Mouse (Mus musculus) cerebellum, adult 8-10 months (tissue): ENCODE results near the gene Il4i1.

Experiments
- DNase-seq: peaks from one replicate; pipeline ENCODE4 v3.0.0; 2022

The Il4i1 gene

DNA sequence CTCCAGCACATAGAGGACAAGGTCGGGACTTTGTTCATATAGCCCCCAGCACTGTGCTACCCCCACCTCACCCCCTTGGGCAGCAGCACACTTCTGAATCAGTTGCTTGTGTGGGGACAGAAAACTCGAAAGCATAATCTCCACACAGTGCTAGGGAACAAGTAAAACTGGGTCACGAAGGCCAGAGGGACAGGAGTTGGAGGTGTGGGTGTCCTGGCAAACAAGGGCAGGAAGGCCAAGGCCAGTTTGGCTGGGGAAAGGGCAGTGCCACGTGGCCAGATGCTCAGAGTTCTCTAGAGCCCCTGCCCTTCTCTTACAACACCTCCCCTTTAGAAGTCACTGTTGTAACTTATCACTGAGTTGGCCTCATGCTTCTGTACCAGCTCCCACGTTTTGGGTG is 3.7 kb downstream of the Il4i1 start:
- DNase-seq: peak; percentile 17

GRCm38 (mm10) chr7:44820525-44820924 is 4.3 kb downstream of the Il4i1 start:
- no peak for DNase-seq

GRCm38 (mm10) chr7:44821666-44822448 is 5.7 kb downstream of the Il4i1 start:
- DNase-seq: peak; percentile 2

DNA sequence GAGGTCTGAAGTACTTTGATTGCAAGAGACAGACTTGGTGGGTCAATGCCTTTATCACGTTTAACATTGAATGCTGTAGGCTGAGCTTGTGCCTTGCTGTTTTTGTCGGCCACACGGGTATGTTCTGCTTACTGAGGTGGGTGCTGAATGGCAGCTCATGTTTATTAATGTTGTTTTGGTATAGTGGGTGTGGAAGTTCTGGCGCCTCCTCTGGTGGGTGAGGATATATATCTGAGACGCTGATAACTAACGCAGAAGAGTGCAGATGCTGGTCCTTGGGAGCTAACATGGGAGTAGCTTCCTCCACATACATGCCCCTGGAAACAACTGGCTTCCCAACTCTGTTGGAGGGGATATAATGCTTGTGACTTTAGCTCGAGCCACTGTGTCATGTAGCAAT is 7.2 kb downstream of the Il4i1 start:
- peak; percentile 5 for DNase-seq

GRCm38 (mm10) chr7:44824872-44825271 is 8.7 kb downstream of the Il4i1 start:
- DNase-seq: peak; percentile 82

DNA sequence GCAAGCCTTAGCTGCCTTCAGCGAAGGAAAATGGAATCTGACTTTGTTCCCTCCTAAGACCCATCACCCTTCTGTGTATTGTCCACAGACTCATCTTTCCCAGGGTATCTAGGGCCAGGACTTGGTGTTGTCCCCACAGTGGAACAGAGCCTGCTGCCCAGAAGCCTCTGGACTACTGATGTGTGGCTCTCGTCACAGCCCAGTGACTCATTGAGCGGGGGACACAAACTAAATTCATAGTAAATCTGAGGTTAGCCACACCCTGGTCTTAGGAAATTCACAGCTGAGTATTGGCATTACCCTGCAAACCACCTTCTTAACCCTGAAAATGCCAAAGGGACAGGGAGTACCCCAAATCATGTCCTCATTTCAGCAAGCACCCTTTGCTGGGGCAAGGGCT is 10.6 kb downstream of the Il4i1 start:
- no peak for DNase-seq

DNA sequence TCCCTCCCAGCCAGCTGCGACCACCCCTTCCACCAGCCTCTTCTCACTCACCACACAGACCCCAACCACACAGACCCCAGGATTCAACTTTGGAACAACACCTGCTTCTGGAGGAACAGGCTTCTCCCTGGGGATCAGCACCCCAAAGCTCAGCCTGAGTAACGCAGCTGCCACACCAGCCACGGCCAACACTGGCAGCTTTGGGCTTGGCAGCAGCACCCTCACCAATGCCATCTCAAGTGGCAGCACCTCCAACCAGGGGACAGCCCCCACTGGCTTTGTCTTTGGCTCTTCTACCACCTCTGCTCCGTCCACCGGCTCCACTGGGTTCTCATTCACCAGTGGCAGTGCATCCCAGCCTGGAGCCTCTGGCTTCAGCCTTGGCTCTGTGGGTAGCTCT is 12.5 kb downstream of the Il4i1 start:
- no peak for DNase-seq

DNA sequence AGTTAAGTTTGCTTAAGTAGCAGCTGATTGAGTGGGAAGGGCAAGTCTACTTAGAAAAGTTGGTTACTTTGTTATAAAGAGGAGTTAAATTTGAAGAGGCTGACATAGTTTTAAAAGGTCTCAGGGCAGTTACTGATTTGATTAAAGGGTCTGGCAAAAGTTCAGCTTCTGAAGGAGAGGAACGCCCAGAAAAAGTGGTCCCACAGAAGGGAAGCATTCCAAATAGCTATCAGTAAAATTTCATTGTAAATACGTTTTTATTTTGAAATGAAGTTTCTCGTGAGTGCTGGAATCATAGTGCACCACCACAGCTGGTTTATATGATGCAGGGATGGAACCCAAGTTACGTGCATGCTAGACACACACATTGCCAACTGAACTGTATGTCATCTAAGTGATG is 16.6 kb downstream of the Il4i1 start:
- no peak for DNase-seq

DNA sequence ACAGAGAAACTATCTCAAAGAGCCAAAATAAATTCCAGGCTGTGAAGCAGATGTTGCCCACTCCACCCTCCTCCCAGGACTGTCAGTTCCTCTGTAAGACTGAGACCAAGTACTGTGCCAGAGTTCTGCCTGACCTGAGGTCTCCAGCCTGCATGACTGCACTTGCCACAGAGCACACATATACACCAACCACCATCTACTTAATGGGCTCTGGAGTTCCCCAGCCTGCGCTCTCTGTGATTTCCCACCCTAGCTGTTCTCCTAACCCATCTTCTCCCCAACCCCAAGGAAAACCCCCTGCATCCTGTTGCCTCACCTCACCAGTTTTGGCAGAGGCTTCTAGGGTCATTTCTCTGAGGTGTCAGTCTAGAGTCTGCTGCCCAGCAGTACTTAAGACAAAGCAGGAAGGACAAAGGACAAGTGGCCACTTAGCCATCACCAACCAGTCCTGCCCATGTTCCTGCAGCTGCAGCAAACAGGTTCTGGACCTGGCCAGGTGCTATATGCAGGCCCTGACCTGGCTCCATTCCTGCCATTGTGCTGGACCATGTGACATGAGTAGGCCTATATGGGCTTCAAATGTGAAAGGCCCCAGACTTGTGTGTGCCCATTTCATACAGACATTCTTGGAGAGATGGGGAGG is 19.3 kb downstream of the Il4i1 start:
- no peak for DNase-seq

GRCm38 (mm10) chr7:44836016-44836404 is 19.8 kb downstream of the Il4i1 start:
- DNase-seq: no peak

- DNase-seq: no peak
Measured at GRCm38 (mm10) chr7:44836423-44837053, 20.4 kb downstream of the Il4i1 start.

DNA sequence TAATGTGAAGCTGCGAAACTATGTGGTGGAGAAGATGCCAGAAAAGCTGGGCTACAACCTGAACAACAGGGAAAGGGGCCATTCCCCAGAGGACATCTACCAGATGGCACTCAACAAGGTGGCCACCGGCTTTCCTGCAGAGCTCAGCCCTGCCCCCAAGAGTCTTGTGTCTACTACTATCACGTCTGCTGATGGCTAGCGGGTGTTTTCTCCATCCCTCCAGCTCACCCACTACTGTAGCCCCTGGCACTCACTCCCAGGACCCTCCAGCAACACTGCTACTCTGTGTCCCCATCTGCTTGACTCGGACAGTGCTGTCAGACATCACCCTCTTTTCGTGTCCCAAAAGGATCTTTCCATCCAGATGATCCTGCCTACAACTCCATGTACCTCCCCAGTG is 21.9 kb downstream of the Il4i1 start:
- no peak for DNase-seq

- no peak for DNase-seq
Measured at GRCm38 (mm10) chr7:44839171-44839490, 22.9 kb downstream of the Il4i1 start.

GRCm38 (mm10) chr7:44839491-44840191 is 23.5 kb downstream of the Il4i1 start:
- no peak for DNase-seq

GRCm38 (mm10) chr7:44840426-44840825 is 24.2 kb downstream of the Il4i1 start:
- no peak for DNase-seq

- DNase-seq: no peak
Measured at GRCm38 (mm10) chr7:44841825-44842463, 25.8 kb downstream of the Il4i1 start.

- DNase-seq: no peak
Measured at GRCm38 (mm10) chr7:44845006-44845405, 28.8 kb downstream of the Il4i1 start.

DNA sequence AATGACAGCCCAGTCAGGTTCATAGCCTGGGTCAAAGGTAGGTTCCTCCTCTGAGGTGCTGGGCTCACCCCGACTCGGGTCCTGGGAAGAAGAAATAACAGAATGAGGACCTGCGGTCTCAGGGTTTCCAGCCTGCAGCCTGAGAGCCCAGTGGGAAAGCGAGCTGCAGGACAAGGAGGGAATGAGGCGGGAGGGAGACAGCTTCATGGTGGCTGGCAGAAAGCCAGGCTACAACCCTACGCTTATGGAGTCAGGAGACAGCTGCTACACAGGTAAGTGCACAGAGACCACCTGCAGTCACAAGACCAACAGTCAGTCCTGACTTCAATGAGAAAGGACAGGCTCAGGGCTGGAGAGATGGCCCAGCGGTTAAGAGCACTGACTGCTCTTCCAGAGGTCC is 30.6 kb downstream of the Il4i1 start:
- DNase-seq: peak; percentile 39

- DNase-seq: peak; percentile 38
Measured at GRCm38 (mm10) chr7:44847772-44848171, 31.6 kb downstream of the Il4i1 start.

DNA sequence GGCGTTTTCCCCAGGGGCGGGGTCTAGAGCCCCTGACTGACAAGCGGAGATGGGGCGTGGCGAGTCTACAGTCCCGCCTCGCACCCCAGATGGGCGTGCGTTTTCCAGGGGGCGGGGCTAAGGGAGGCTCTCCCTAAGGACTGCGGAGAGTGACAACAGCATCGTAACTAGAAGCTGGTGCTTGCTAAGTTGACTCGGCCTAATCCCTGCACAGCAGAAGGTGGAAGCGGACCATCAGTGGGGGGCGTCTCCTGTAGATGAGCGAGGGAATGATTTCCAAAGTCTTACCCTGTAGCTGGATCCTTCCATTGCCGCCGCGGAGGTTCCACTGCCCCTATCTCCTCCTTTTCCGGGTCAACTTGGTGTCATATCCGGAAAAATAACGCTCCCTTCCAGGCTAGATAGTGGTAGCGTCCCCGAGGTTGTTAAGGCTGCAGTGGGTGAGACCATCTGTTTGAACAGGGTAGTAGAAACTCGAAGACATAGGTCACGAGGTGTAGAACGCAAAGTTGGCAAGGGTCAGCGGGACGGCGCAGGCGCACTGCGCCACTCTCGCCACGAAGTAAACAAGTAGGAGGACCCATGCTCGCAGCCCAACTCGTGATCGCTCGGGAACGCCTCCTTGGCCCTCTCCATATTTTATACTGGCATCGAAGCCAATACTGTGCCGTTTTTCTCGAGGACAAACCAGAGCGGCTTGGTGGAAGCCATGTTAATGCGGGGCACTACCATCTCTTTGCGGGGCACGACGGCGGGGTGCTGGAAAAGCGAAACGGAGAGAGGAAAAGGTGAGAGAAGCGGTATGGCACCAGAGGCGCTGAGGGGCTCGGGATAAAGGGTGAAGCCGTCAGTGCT is 32.6 kb downstream of the Il4i1 start, which contains the start of the genes Akt1s1 and Tbc1d17:
Akt1s1 (plus strand) TSS at position 431 of the 855 bp plus-strand sequence.
Tbc1d17 (minus strand) TSS at position 519 of the 855 bp plus-strand sequence.
- DNase-seq: peak; percentile 100

DNA sequence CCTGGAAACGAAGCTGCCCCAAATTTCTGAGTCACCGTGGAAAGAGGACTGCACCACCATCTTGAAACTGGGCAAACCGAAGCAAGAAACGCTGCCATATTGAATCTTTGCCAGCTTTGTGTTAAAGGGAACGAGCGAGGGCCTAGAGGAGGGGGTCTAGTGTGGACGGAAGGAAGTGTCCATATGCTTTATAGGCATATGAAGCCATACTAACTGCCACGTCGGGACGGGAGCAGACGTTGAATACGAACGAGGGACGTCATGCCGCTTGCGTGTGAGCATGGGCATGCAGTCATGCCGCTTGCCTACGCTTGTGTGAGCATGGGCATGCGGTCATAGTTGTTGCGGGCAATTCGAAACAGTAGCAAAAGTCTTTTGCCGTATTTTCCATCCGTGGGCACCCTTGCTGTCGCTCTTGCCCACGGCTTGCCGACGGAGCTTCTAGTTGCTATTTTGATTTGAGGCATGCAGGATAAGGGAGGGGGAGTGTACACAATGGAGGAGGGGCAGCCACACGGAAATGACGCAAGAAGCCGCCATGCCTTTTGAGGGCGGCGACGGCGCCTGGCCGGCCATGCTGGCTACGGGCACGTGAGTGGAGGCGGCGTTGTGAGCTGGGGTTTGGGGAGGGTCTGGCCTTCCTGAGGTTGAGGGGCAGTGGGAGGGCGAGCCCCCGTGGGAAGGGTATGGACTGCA is 33.4 kb downstream of the Il4i1 start:
- peak; percentile 88 for DNase-seq
